Mouse (Mus musculus) CD8-positive naive resting alpha-beta T cell, adult 2 months (primary cell): ENCODE data around the gene Klhl3.

ENCODE experiments used
- DNase-seq, 2 experiments: peaks; one replicate each; pipeline ENCODE4 v3.0.0; 2022; ENCODE audit warnings: low read depth in 2 of 2, low spot score in 2 of 2

Gene Klhl3

GRCm38 (mm10) chr13:58067540-58068103, 45.8 kb downstream of the Klhl3 start:
- DNase-seq, result peak; percentile 48 to 62

- peak in 1 of 2 experiments; percentile 46 for DNase-seq
These were observed 46.6 kb downstream of the Klhl3 start for GRCm38 (mm10) chr13:58066496-58067389.

GRCm38 (mm10) chr13:58066081-58066495, 47.3 kb downstream of the Klhl3 start:
- no peak for DNase-seq

DNA sequence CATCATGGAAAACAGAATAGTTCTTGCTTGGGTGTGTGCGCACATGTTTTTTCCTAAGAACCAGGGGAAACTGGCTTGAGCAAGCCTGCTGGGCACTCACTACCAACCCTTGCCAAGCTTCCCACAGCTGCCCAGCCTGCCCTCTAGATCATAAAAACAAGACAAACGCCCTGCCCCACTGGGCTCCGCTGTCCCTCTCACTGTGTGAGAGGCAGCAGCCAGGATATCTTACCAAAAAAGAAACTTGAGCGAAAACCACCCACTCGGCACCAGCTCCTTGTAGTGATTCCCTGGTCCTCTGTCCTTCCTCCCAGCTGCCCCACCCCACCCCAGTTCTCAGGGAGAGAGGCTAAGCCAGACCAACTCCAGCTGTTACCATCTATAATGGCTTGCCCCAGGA, 48.1 kb downstream of the Klhl3 start:
- no peak for DNase-seq

GRCm38 (mm10) chr13:58057953-58058870, 55.2 kb downstream of the Klhl3 start:
- DNase-seq, result no peak

DNA sequence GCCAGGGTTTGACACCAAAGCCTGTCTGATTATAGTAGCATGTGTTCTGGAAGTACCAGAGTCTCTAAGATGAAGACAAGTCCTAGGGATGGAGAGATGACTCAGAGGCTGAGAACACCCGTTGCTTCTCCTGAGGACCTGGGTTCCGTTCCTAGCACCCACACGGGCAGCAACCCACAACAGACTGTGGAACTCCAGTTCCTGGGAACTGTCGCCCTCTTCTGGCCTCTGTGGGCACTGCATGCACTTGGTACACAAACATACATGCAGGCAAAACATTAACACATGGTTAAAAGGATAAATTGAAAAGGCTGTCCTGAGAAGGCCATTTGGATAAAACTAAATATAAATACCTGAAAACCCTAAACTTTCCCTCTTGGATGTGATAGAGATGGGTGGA, 56.8 kb downstream of the Klhl3 start:
- no peak for DNase-seq

DNA sequence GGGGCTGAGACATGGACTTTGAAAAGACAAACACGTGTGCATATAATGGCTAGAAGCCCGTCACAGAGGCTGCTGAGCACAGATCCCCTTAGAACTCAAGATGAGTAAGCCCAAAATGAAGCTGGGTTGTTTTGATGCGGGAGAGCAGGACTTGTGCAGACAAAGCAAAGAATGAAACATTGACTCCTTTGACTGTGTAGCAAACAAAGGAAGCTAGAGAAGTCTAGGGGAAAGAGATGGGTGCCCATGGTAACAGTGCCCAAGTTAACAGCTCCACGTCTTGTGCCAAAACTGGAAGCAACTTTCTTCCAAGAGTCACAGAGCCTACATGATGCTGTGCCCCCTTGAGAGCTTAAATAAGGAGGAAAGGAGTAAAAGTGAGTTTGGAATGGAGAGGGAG, 59.8 kb downstream of the Klhl3 start:
- DNase-seq, result no peak

GRCm38 (mm10) chr13:58051654-58052053, 61.7 kb downstream of the Klhl3 start:
- DNase-seq, result no peak

- DNase-seq, result no peak
These were observed 62.1 kb downstream of the Klhl3 start for GRCm38 (mm10) chr13:58051251-58051650.

DNA sequence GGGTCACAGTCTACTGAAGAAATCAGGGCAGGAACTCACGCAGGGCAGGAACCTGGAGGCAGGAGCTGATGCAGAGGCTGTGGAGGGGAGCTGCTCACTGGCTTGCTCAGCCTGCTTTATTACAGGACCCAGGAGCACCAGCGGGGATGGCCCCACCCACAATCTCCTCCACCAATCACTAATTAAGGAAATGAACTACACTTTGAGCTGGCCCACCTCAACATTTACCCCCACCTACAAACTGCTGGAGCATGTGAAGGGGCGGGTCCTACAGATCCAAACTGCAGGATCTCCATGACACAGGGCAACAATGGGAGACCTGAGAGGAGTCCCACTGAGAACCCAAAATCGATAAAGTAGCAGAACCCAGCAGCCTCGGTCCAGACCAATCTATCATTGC, 64.3 kb downstream of the Klhl3 start:
- DNase-seq, result no peak

- no peak for DNase-seq
These were observed 65.3 kb downstream of the Klhl3 start for GRCm38 (mm10) chr13:58048076-58048475.

DNA sequence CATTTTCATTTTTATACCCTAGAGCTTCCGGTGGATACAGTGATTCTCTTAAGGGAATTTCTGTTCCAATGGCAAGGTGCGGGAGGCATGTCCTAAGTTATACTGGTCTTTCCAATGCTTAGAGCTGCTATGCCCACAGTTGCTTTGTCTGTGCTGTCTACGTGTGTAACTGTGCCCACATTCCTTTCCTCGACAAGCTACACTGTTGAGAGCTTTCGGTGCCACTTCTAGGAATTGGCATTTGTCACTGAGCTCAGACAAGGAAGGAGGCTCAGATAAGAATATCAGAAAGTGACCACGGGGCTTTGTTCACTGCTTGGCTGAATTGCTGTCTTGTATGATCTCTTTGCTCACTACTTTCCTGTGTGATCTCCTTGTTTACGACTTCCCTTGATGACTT, 67.2 kb downstream of the Klhl3 start:
- DNase-seq, result no peak

- no peak for DNase-seq
These were observed 68.1 kb downstream of the Klhl3 start for GRCm38 (mm10) chr13:58045278-58045677.

- DNase-seq, result no peak
These were observed 70.1 kb downstream of the Klhl3 start for GRCm38 (mm10) chr13:58043278-58043677.

DNA sequence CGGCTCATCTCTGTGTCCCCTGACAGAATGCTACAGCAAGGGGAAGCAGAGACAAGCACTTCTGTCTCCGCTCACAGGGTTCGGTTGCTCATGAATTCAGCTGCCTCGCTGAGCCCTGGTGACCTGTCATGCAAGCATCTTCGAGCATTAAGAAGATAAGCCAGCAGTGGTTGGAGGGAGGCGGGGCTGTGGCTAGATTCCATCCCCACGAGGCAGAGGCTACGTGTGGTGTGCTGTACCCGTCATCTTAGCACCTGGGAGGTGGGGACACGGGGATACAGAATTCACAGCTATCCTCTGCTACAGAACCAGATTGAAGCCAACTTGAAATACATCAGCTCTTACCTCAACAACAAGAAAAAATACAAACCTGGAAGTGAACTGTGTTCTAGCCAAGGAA, 73.3 kb downstream of the Klhl3 start:
- DNase-seq, result no peak

DNA sequence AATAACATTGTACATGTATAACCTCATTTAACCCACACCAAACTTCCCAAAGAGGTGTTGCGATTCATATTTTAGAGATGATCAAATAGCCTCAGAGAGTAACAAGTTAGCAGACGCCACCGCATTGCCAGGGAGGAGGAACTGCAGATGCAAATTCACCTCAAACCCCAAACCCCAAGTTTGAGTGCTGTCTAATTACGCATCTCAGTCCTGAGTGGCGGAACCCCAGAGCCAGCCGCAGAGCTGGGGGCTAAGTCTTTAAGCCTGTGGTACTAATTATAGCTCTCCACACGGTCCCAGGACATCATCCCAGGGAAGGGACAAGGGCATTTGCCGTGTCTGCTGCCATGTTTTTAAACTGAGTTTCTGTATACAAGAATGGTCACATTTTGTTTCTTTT, 75.9 kb downstream of the Klhl3 start:
- DNase-seq, result no peak

- no peak for DNase-seq
These were observed 77.8 kb downstream of the Klhl3 start for GRCm38 (mm10) chr13:58035470-58036156.

GRCm38 (mm10) chr13:58034985-58035384, 78.4 kb downstream of the Klhl3 start:
- DNase-seq, result no peak

GRCm38 (mm10) chr13:58034507-58034906, 78.9 kb downstream of the Klhl3 start:
- no peak for DNase-seq

DNA sequence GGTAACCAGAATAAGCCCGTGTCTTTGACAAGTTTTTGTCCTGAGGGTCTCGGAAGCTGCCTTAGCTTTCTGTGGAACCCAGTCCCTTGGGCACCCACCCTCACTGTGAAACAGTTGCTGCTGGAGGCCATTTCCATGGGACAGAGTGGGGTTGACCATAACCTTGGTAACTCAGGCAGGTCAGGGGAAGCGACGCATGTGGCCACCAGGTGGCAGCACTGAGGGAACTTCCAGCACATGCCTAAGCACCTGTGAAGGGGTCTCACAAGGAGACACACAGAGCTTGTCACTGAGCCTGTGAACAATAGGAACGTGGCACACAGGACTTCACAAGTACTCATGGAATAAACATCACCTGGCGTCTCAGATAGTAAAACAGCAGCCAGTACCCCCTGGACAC, 81.6 kb downstream of the Klhl3 start:
- DNase-seq, result peak; percentile 55 to 65

GRCm38 (mm10) chr13:58027115-58027514, 86.3 kb downstream of the Klhl3 start:
- no peak for DNase-seq
